Mouse (Mus musculus) neural tube, embryonic 12.5 days (tissue): ENCODE measurements around the gene Ppp2r5a. TPM values are rescaled to one million over a fixed set of nuclear protein-coding genes. Genes with fewer than 3 reads are reported as not detected.
"Not testable (repeated sequence)": the region's sequence is repeated elsewhere in the genome, so short reads cannot be mapped to it uniquely, and the experiment has no call there.

Experiments
- ATAC-seq: fragments of 200-750 bp; cut with Nextera tagmentation; 2 replicates; pipeline ENCODE4 v1.8.0; 2017; ENCODE audit warnings: low read depth, mild to moderate bottlenecking, moderate TSS enrichment, moderate library complexity; ENCODE audit not compliant: low FRiP score
- H3K27ac ChIP-seq: fragments of 300-500 bp; sonication (generic); 2 replicates; pipeline ENCODE4 v1.5.1; 2016
- H3K27me3 ChIP-seq: fragments of 300-500 bp; sonication (generic); replicated peaks from 2 replicates; pipeline ENCODE4 v1.6.1; 2016; ENCODE audit warnings: mild to moderate bottlenecking
- H3K36me3 ChIP-seq: fragments of 300-500 bp; sonication (generic); 2 replicates; pipeline ENCODE4 v1.6.1; 2016; ENCODE audit warnings: mild to moderate bottlenecking
- H3K4me1 ChIP-seq: fragments of 300-500 bp; sonication (generic); 2 replicates; pipeline ENCODE4 v1.6.1; 2016
- H3K4me2 ChIP-seq: fragments of 300-500 bp; sonication (generic); replicated peaks from 2 replicates; pipeline ENCODE4 v1.6.1; 2016; ENCODE audit warnings: mild to moderate bottlenecking
- H3K4me3 ChIP-seq: fragments of 300-500 bp; sonication (generic); 2 replicates; pipeline ENCODE4 v1.5.1; 2016
- H3K9ac ChIP-seq: fragments of 300-500 bp; sonication (generic); 2 replicates; pipeline ENCODE4 v1.6.1; 2016; ENCODE audit warnings: mild to moderate bottlenecking
- H3K9me3 ChIP-seq: fragments of 300-500 bp; sonication (generic); 2 replicates; pipeline ENCODE4 v1.6.1; 2016; ENCODE audit warnings: mild to moderate bottlenecking
- WGBS: fragments of 180-500 bp; shearing (Covaris S2); methylation state at CpG from one replicate; pipeline ENCODE4 v1.1.7; 2016; 5-methylcytosine and 5-hydroxymethylcytosine counted together
- polyA plus RNA-seq: library from polyadenylated mRNA; unstranded; fragments of >200 nt; fragmentation: Nextera tagmentation; extraction: Ambion mirVana; gene quantifications from 2 replicates; pipeline ENCODE4 v1.2.1, GENCODE M21; 2016

Ppp2r5a gene
- polyA plus RNA-seq, 1 experiment from 2014 or later, result 16.2 TPM

- WGBS, result 84% methylated on average over 15 of the region's 15 CpGs
- no peaks in the 10 kb centered on the region for H3K36me3 ChIP-seq
- ATAC-seq, result no peak
- H3K4me3 ChIP-seq, result no peak overlapping the region
- H3K4me1 ChIP-seq, result peaks cover 8% of the 10 kb centered on the region
- H3K27ac ChIP-seq, result no peak overlapping the region
- H3K4me2 ChIP-seq, result no peak overlapping the region
- no peaks in the 10 kb centered on the region for H3K9me3 ChIP-seq
- H3K9ac ChIP-seq, result no peak overlapping the region
- H3K27me3 ChIP-seq, result no peaks in the 10 kb centered on the region
These were observed 29.0 kb upstream of the Ppp2r5a start for GRCm38 (mm10) chr1:191432023-191432422.

- WGBS, result 63% methylated on average over 7 of the region's 7 CpGs
- Histone ChIP-seq H3K4me3 (no peak overlapping the region), H3K27me3 (no peaks in the 10 kb centered on the region), H3K4me2 (no peak overlapping the region), H3K9me3 (no peaks in the 10 kb centered on the region), H3K27ac (no peak overlapping the region), H3K4me1 (peaks cover under 1% of the 10 kb centered on the region; the same call in 1 of the 2 replicates), H3K9ac (no peak overlapping the region), H3K36me3 (no peaks in the 10 kb centered on the region)
- no peak for ATAC-seq
These were observed 27.0 kb upstream of the Ppp2r5a start for GRCm38 (mm10) chr1:191430121-191430520.

GRCm38 (mm10) chr1:191425884-191426283, 22.8 kb upstream of the Ppp2r5a start:
- Histone ChIP-seq H3K27me3 (no peaks in the 10 kb centered on the region), H3K9ac (no peak overlapping the region), H3K4me3 (no peak overlapping the region), H3K4me2 (no peak overlapping the region), H3K36me3 (no peaks in the 10 kb centered on the region), H3K27ac (no peak overlapping the region), H3K9me3 (no peaks in the 10 kb centered on the region), H3K4me1 (no peaks in the 10 kb centered on the region)
- 79% methylated on average over 7 of the region's 7 CpGs for WGBS
- ATAC-seq, result no peak

- Histone ChIP-seq H3K4me3 (no peak overlapping the region), H3K9me3 (no peaks in the 10 kb centered on the region)
- 65% methylated on average over 2 of the region's 2 CpGs for WGBS
These were observed 20.1 kb upstream of the Ppp2r5a start for GRCm38 (mm10) chr1:191423201-191423600.

GRCm38 (mm10) chr1:191422714-191423113, 19.6 kb upstream of the Ppp2r5a start:
- not testable (repeated sequence) for ATAC-seq, H3K9me3 ChIP-seq, H3K27me3 ChIP-seq, H3K27ac ChIP-seq, H3K36me3 ChIP-seq, H3K4me2 ChIP-seq, H3K9ac ChIP-seq, H3K4me3 ChIP-seq, H3K4me1 ChIP-seq
- 65% methylated on average over 3 of the region's 3 CpGs for WGBS

More at GRCm38 (mm10) chr1:191423201-191423600, 20.1 kb upstream of the Ppp2r5a start:
- Histone ChIP-seq H3K27ac (no peak overlapping the region), H3K27me3 (no peaks in the 10 kb centered on the region), H3K4me1 (no peaks in the 10 kb centered on the region), H3K9ac (no peak overlapping the region), H3K4me2 (no peak overlapping the region), H3K36me3 (no peaks in the 10 kb centered on the region)
- ATAC-seq, result no peak

- H3K9ac ChIP-seq, result no peak overlapping the region
- H3K4me2 ChIP-seq, result no peak overlapping the region
- WGBS, result 62% methylated on average over 4 of the region's 4 CpGs
- no peaks in the 10 kb centered on the region for H3K9me3 ChIP-seq
- H3K4me3 ChIP-seq, result no peak overlapping the region
- no peak for ATAC-seq
- H3K4me1 ChIP-seq, result no peaks in the 10 kb centered on the region
- no peak overlapping the region for H3K27ac ChIP-seq
- H3K36me3 ChIP-seq, result no peaks in the 10 kb centered on the region
- H3K27me3 ChIP-seq, result no peaks in the 10 kb centered on the region
These were observed 19.1 kb upstream of the Ppp2r5a start for GRCm38 (mm10) chr1:191422164-191422563.

GRCm38 (mm10) chr1:191421426-191421999, 18.4 kb upstream of the Ppp2r5a start:
- 32% methylated on average over 1 of the region's 1 CpGs for WGBS
- Histone ChIP-seq H3K4me1 (peaks cover 5% of the 10 kb centered on the region; the same call in 1 of the 2 replicates), H3K9me3 (no peaks in the 10 kb centered on the region)

GRCm38 (mm10) chr1:191420930-191421404, 17.9 kb upstream of the Ppp2r5a start:
- WGBS, result 62% methylated on average over 6 of the region's 6 CpGs
- H3K27ac ChIP-seq, result no peak overlapping the region
- no peak overlapping the region for H3K4me3 ChIP-seq
- H3K9me3 ChIP-seq, result no peaks in the 10 kb centered on the region
- peaks cover 9% of the 10 kb centered on the region; the same call in 1 of the 2 replicates for H3K4me1 ChIP-seq
- no peaks in the 10 kb centered on the region for H3K36me3 ChIP-seq
- no peaks in the 10 kb centered on the region for H3K27me3 ChIP-seq
- no peak for ATAC-seq
- no peak overlapping the region for H3K4me2 ChIP-seq
- no peak overlapping the region for H3K9ac ChIP-seq

More at GRCm38 (mm10) chr1:191421426-191421999, 18.4 kb upstream of the Ppp2r5a start:
- ATAC-seq, result no peak
- H3K36me3 ChIP-seq, result no peaks in the 10 kb centered on the region
- no peak overlapping the region for H3K27ac ChIP-seq
- H3K4me3 ChIP-seq, result no peak overlapping the region
- no peak overlapping the region for H3K4me2 ChIP-seq
- H3K27me3 ChIP-seq, result no peaks in the 10 kb centered on the region
- no peak overlapping the region for H3K9ac ChIP-seq

GRCm38 (mm10) chr1:191419991-191420751, 17.1 kb upstream of the Ppp2r5a start:
- H3K27ac ChIP-seq, result no peak overlapping the region
- no peak overlapping the region for H3K4me2 ChIP-seq
- H3K4me3 ChIP-seq, result no peak overlapping the region
- WGBS, result 51% methylated on average over 8 of the region's 8 CpGs
- no peaks in the 10 kb centered on the region for H3K9me3 ChIP-seq
- H3K9ac ChIP-seq, result no peak overlapping the region
- H3K36me3 ChIP-seq, result no peaks in the 10 kb centered on the region
- no peaks in the 10 kb centered on the region for H3K27me3 ChIP-seq
- peaks cover 9% of the 10 kb centered on the region; the same call in 1 of the 2 replicates for H3K4me1 ChIP-seq
- ATAC-seq, result no peak

GRCm38 (mm10) chr1:191419421-191419820, 16.3 kb upstream of the Ppp2r5a start:
- WGBS, result 68% methylated on average over 6 of the region's 6 CpGs
- H3K36me3 ChIP-seq, result no peaks in the 10 kb centered on the region
- H3K9me3 ChIP-seq, result no peaks in the 10 kb centered on the region
- ATAC-seq, result no peak
- no peak overlapping the region for H3K4me2 ChIP-seq
- H3K9ac ChIP-seq, result no peak overlapping the region
- H3K4me3 ChIP-seq, result no peak overlapping the region
- no peaks in the 10 kb centered on the region for H3K27me3 ChIP-seq
- H3K27ac ChIP-seq, result no peak overlapping the region
- peaks cover 9% of the 10 kb centered on the region; the same call in 1 of the 2 replicates for H3K4me1 ChIP-seq

- Histone ChIP-seq H3K27me3 (no peaks in the 10 kb centered on the region), H3K27ac (no peak overlapping the region), H3K36me3 (no peaks in the 10 kb centered on the region), H3K4me3 (no peak overlapping the region), H3K9me3 (no peaks in the 10 kb centered on the region), H3K4me1 (peaks cover 9% of the 10 kb centered on the region; the same call in 1 of the 2 replicates), H3K9ac (no peak overlapping the region), H3K4me2 (no peak overlapping the region)
- ATAC-seq, result no peak
- 58% methylated on average over 4 of the region's 4 CpGs for WGBS
These were observed 15.9 kb upstream of the Ppp2r5a start for GRCm38 (mm10) chr1:191418936-191419335.

- H3K9ac ChIP-seq, result no peak overlapping the region
- peaks cover 9% of the 10 kb centered on the region; the same call in 1 of the 2 replicates for H3K4me1 ChIP-seq
- H3K27ac ChIP-seq, result no peak overlapping the region
- no peaks in the 10 kb centered on the region for H3K27me3 ChIP-seq
- H3K9me3 ChIP-seq, result no peaks in the 10 kb centered on the region
- no peaks in the 10 kb centered on the region for H3K36me3 ChIP-seq
- no peak overlapping the region for H3K4me3 ChIP-seq
- 67% methylated on average over 5 of the region's 5 CpGs for WGBS
- ATAC-seq, result no peak
- no peak overlapping the region for H3K4me2 ChIP-seq
These were observed 14.0 kb upstream of the Ppp2r5a start for GRCm38 (mm10) chr1:191417111-191417510.
